Mouse (Mus musculus): Measurements from ENCODE around the gene Nfatc4.

GRCm38 (mm10) chr14:55854406-55855100, 31.6 kb downstream of the Nfatc4 start:
- TF ChIP-seq POLR2A (IDR thresholded peaks at IDR 0.05; ENCODE audit: extremely low read depth, insufficient read depth, low read length) = no peak
- no peak for TF ChIP-seq CTCF (IDR thresholded peaks at IDR 0.05; ENCODE audit: extremely low read depth, insufficient read depth, low read length)
